Mouse (Mus musculus) megakaryocyte, embryonic 14.5 days (primary cell): Measurements from ENCODE around the gene 4932438H23Rik.

ENCODE experiments used
- FLI1 ChIP-seq: IDR thresholded peaks from 2 replicates; pipeline ENCODE4 v1.6.1; 2012; ENCODE audit warnings: low read length, inconsistent platforms, mixed read lengths
- GATA1 ChIP-seq: IDR thresholded peaks from 3 replicates; pipeline ENCODE4 v1.6.1; 2012; ENCODE audit warnings: mixed read lengths, low read length, inconsistent platforms, borderline replicate concordance

- TF ChIP-seq GATA1 (no peak), FLI1 (no peak)
These were observed 59.1 kb downstream of the 4932438H23Rik start for GRCm38 (mm10) chr16:91035866-91036265.
